Mouse (Mus musculus) midbrain, embryonic 13.5 days (tissue): Measurements from ENCODE around the gene Gm16451. TPM values are rescaled to one million over a fixed set of nuclear protein-coding genes. Genes with fewer than 3 reads are reported as not detected.
"Not testable (repeated sequence)": the region's sequence is repeated elsewhere in the genome, so short reads cannot be mapped to it uniquely, and the experiment has no call there.

Experiments used
- ATAC-seq: fragments of 200-750 bp; cut with Nextera tagmentation; 2 replicates; pipeline ENCODE4 v1.8.0; 2017; ENCODE audit warnings: mild to moderate bottlenecking, moderate TSS enrichment, moderate library complexity
- H3K27ac ChIP-seq: fragments of 300-500 bp; sonication (generic); 2 replicates; pipeline ENCODE4 v1.5.1; 2015; ENCODE audit warnings: inconsistent platforms, mild to moderate bottlenecking, moderate library complexity
- H3K27me3 ChIP-seq: fragments of 300-500 bp; sonication (generic); 2 replicates; pipeline ENCODE4 v1.6.1; 2015; ENCODE audit warnings: mild to moderate bottlenecking, inconsistent platforms
- H3K36me3 ChIP-seq: fragments of 300-500 bp; sonication (generic); 2 replicates; pipeline ENCODE4 v1.6.1; 2015; ENCODE audit warnings: mild to moderate bottlenecking, inconsistent platforms
- H3K4me1 ChIP-seq: fragments of 300-500 bp; sonication (generic); replicated peaks from 2 replicates; pipeline ENCODE4 v1.6.1; 2015; ENCODE audit warnings: inconsistent platforms
- H3K4me2 ChIP-seq: fragments of 300-500 bp; sonication (generic); replicated peaks from 2 replicates; pipeline ENCODE4 v1.6.1; 2015; ENCODE audit warnings: moderate library complexity, mild to moderate bottlenecking, inconsistent platforms
- H3K4me3 ChIP-seq: fragments of 300-500 bp; sonication (generic); replicated peaks from 2 replicates; pipeline ENCODE4 v1.5.1; 2015; ENCODE audit warnings: mild to moderate bottlenecking, inconsistent platforms
- H3K9ac ChIP-seq: fragments of 300-500 bp; sonication (generic); replicated peaks from 2 replicates; pipeline ENCODE4 v1.6.1; 2015; ENCODE audit warnings: mild to moderate bottlenecking, inconsistent platforms
- H3K9me3 ChIP-seq: fragments of 300-500 bp; sonication (generic); 2 replicates; pipeline ENCODE4 v1.6.1; 2016; ENCODE audit warnings: mild to moderate bottlenecking, inconsistent platforms
- WGBS: fragments of 180-500 bp; shearing (Covaris S2); methylation state at CpG from one replicate; pipeline ENCODE4 v1.1.7; 2015; 5-methylcytosine and 5-hydroxymethylcytosine counted together
- polyA plus RNA-seq: library from polyadenylated mRNA; unstranded; fragments of >200 nt; fragmentation: Nextera tagmentation; extraction: Ambion mirVana; gene quantifications from 2 replicates; pipeline ENCODE4 v1.2.1, GENCODE M21; 2015

Gene Gm16451
- polyA plus RNA-seq, result not detected in 2 replicates

GRCm38 (mm10) chr7:22118145-22118544, at the start of gene Gm16451:
Gene Gm16451, minus strand, starts transcription at chr7:22118245.
- H3K4me3 ChIP-seq, H3K36me3 ChIP-seq: not testable (repeated sequence)
- WGBS, result no CpG with 5 or more reads among the region's 2 CpGs

GRCm38 (mm10) chr7:22163935-22164334, 45.9 kb upstream of the Gm16451 start, which contains the start of gene Vmn1r142:
Gene Vmn1r142, minus strand, starts transcription at chr7:22164035.
- H3K4me3 ChIP-seq, H3K4me1 ChIP-seq, H3K27me3 ChIP-seq, H3K4me2 ChIP-seq, H3K9ac ChIP-seq, ATAC-seq, H3K27ac ChIP-seq, H3K9me3 ChIP-seq, H3K36me3 ChIP-seq: not testable (repeated sequence)
- WGBS, result no CpG with 5 or more reads among the region's 3 CpGs

More at GRCm38 (mm10) chr7:22118145-22118544, at the start of gene Gm16451:
- not testable (repeated sequence) for H3K9ac ChIP-seq, H3K4me1 ChIP-seq, H3K9me3 ChIP-seq, H3K27ac ChIP-seq, H3K27me3 ChIP-seq, H3K4me2 ChIP-seq, ATAC-seq

- H3K27me3 ChIP-seq, H3K27ac ChIP-seq, H3K36me3 ChIP-seq, H3K9ac ChIP-seq, H3K4me1 ChIP-seq, H3K4me3 ChIP-seq, H3K4me2 ChIP-seq, ATAC-seq, H3K9me3 ChIP-seq: not testable (repeated sequence)
- no CpG with 5 or more reads among the region's 5 CpGs for WGBS
These were observed 16.6 kb upstream of the Gm16451 start, which contains the start of gene Gm10666 for GRCm38 (mm10) chr7:22134641-22135040. Gene Gm10666, minus strand, starts transcription at chr7:22134741.

DNA sequence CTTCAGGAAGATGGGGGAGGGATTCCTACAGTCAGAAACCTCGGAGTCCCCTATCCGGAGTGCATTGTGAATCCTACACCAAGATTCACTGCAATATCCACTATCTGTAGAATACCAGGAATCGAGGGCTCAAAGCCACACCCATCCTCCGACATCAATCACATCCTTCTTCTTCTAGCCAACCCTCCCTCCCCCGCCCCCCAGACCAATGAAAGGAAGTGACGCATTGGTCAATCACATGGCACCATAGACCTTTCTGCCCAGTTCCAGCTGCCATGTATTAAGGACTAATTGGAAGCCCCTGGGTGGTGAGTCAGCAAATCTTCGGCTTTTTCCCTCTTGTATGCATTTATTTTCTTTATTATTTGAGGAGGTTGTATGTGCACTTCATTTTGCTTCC, 49.3 kb downstream of the Gm16451 start, which contains the start of gene Vmn1r139:
Vmn1r139 (plus strand) TSS at position 301 of the 400 bp plus-strand sequence.
- not testable (repeated sequence) for H3K27me3 ChIP-seq, ATAC-seq, H3K4me3 ChIP-seq, H3K27ac ChIP-seq, H3K9ac ChIP-seq, H3K36me3 ChIP-seq, H3K4me2 ChIP-seq, H3K9me3 ChIP-seq, H3K4me1 ChIP-seq
- WGBS, result no CpG with 5 or more reads among the region's 7 CpGs

Other genes starting within 250 kb of the Gm16451 start
- gene Gm5891, start 197.0 kb downstream of the Gm16451 start, polyA plus RNA-seq, result not detected in 2 replicates
- gene Vmn1r137, start 123.7 kb downstream of the Gm16451 start, polyA plus RNA-seq, result not detected in 2 replicates
- gene Vmn1r138, start 89.3 kb downstream of the Gm16451 start, polyA plus RNA-seq, result not detected in 2 replicates
- not detected in 2 replicates for gene Gm6176, start 61.9 kb downstream of the Gm16451 start, polyA plus RNA-seq
- not detected in 2 replicates for gene Vmn1r139, start 49.2 kb downstream of the Gm16451 start, polyA plus RNA-seq
- not detected in 2 replicates for gene Gm10666, start 16.5 kb upstream of the Gm16451 start, polyA plus RNA-seq
- gene Vmn1r142, start 45.8 kb upstream of the Gm16451 start, polyA plus RNA-seq, result not detected in 2 replicates
- gene Vmn1r143, start 71.1 kb upstream of the Gm16451 start, polyA plus RNA-seq, result not detected in 2 replicates
- not detected in 2 replicates for gene Gm8653, start 83.0 kb upstream of the Gm16451 start, polyA plus RNA-seq
- gene Gm8453, start 111.2 kb upstream of the Gm16451 start, polyA plus RNA-seq, result not detected in 2 replicates
- not detected in 2 replicates for gene Gm4187, start 211.5 kb upstream of the Gm16451 start, polyA plus RNA-seq